Mouse (Mus musculus) B cell, adult 62 days (primary cell): ENCODE results near the gene Gabra3. TPM values are rescaled to one million over a fixed set of nuclear protein-coding genes. Genes with fewer than 3 reads are reported as not detected.

Experiments used
- total RNA-seq: library from RNA; stranded (reverse); gene quantifications from 4 replicates; pipeline ENCODE4 v1.2.4, GENCODE M21; 2023

Gabra3 gene
- not detected in 4 replicates for total RNA-seq

DNA sequence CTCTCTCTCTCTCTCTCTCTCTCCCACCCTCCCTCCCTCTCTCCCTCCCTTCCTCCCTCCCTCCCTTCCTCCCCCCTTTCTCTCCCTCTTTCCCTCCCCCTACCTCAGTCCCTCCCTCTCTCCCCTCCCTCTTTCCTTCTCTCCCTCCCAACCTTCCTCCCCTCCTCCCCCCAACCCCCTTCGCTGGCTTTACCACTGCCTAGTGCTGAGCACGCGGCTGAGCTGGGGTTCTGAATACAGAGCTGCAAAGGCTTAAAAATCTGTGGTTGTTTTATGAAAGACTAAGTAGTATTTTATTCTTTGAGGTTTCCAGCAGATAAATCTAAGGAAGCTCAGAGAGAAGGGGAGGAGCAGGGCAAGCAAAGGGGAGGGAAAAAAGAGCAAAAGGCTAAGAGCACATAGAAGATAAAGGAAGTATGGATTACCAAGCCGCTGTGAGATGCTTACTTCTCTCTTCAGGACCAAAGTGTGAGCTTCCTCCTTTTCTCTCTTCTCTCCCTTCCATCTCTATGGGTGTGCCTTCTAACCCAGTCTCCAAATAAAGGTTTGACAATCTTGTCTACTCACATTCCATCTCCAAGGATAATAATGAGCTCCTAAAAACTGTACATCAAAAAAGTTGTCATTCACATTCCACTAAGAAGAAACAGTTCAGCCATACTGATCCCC lies at the start of gene Gabra3:
TSS of gene Gabra3 (minus strand) at position 619 of the 669 bp plus-strand sequence.

DNA sequence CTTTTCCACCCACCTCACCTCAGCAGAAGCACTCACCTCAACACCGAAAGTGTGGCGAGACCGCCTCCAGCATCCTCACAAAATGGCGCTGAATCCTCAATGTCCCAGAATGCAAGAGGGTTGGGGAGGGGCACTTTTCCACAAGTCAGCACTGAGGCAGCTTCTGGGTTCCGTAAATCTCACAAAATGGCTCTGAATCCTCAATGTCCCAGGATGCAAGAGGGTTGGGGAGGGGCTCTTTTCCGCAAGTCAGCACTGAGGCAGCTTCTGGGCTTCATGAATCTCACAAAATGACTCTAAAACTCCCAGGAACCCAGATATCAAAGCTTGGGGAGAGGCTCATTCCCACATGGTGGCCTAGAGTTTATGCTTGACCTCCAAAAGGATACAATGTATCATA lies 269.9 kb downstream of the Gabra3 start, which contains the start of gene Magea10:
TSS of gene Magea10 (minus strand) at position 101 of the 400 bp plus-strand sequence.

Other genes with a start within 250 kb of the Gabra3 start
- gene Gabrq, start 168.3 kb upstream of the Gabra3 start, total RNA-seq = not detected in 4 replicates